Mouse (Mus musculus) stomach, postnatal 0 days (tissue): ENCODE measurements around the gene Fsd1.

Experiments
- CTCF ChIP-seq: IDR thresholded peaks from 2 replicates; pipeline ENCODE4 v1.5.1; 2016; ENCODE audit warnings: antibody characterized with exemption, low read depth, mild to moderate bottlenecking, moderate library complexity
- EP300 ChIP-seq: optimal IDR thresholded peaks from 2 replicates; pipeline ENCODE3; 2016; ENCODE audit warnings: antibody characterized with exemption

- peak; percentile 77 for TF ChIP-seq CTCF
- TF ChIP-seq EP300 = no peak
Measured at GRCm38 (mm10) chr17:56018347-56019131, 32.2 kb downstream of the Fsd1 start.
